Mouse (Mus musculus) gastrocnemius, adult 8-10 months (tissue): ENCODE measurements around the gene Map6d1. TPM values are rescaled to one million over a fixed set of nuclear protein-coding genes. Genes with fewer than 3 reads are reported as not detected.

Experiments
- DNase-seq, 2 experiments: peaks; one replicate each; pipeline ENCODE4 v3.0.0; 2022; ENCODE audit warnings: low spot score in 2 of 2
- total RNA-seq, 4 experiments: library from RNA; stranded (reverse); gene quantifications; 2 replicates each; pipeline ENCODE4 v1.2.4; 2022

The Map6d1 gene
- total RNA-seq, 4 experiments from 2014 or later = 0.24 to 0.53 (median 0.46) TPM

- DNase-seq = no peak
These were observed 49.8 kb downstream of the Map6d1 start for GRCm38 (mm10) chr16:20191161-20191882.

GRCm38 (mm10) chr16:20185368-20185767, 55.8 kb downstream of the Map6d1 start:
- DNase-seq = no peak

Other genes starting within 250 kb of the Map6d1 start
- 100 to 1,000 TPM; 149 to 159 (median 156) TPM for gene Klhl24, start 143.8 kb downstream of the Map6d1 start, total RNA-seq
- 1 to 10 TPM; 3.3 to 7.6 (median 5.8) TPM for gene Yeats2, start 100.3 kb downstream of the Map6d1 start, total RNA-seq
- gene Parl, start 61.0 kb upstream of the Map6d1 start, total RNA-seq = 10 to 100 TPM; 57.2 to 67.8 (median 60.5) TPM
- gene Cyp2ab1, start 84.0 kb upstream of the Map6d1 start, total RNA-seq = under 1 TPM in 1 of 4 experiments, not detected in 3; 0.48 TPM
- 10 to 100 TPM; 54.1 to 72.5 (median 64.8) TPM for gene Abcc5, start 185.0 kb upstream of the Map6d1 start, total RNA-seq